Mouse (Mus musculus): ENCODE measurements at regions not wholly inside any gene's neighbourhood (a gene's known extent, or its start where the extent isn't known, plus 50 kb on each side); places are given as distances from the start of the nearest gene placed in this dataset.

DNA sequence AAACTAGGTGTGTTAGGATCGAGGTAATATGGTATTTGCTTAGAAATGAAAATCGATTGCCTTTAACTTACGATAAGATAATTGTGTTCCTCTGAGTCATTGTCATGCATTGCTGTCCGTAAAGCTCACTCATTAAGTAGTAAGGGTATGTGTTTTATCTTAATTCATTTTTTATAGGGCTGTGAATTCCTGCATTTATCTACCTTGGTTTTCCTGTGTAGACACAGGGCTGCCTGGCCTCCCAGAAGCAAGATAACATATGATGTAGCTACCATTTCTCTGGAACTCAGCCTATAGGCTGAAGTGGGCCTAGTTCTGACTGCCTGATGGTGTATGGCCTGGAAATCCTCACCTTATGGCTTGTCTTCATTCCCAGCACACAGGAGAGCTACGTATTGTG is 76.9 kb upstream of the Klf4 start:
- no peak for TF ChIP-seq ZNF384 (IDR thresholded peaks at IDR 0.05; ENCODE audit: low read depth, low read length)
- no peak for TF ChIP-seq CHD2 (IDR thresholded peaks at IDR 0.05; ENCODE audit: low read depth, low read length)
- TF ChIP-seq HCFC1 (IDR thresholded peaks at IDR 0.05; ENCODE audit: borderline replicate concordance, insufficient read depth, low read length) = no peak
- no peak for TF ChIP-seq MAFK (IDR thresholded peaks at IDR 0.05; ENCODE audit: insufficient read depth, low read depth, low read length)
